Mouse (Mus musculus) liver, embryonic 14.5 days (tissue): ENCODE results near the gene Cpt1a.

Experiments
- CTCF ChIP-seq: IDR thresholded peaks from 2 replicates; pipeline ENCODE4 v1.5.1; 2016; ENCODE audit warnings: antibody characterized with exemption, low read depth, control low read depth
- EP300 ChIP-seq: IDR thresholded peaks from 2 replicates; pipeline ENCODE4 v1.6.1; 2016; ENCODE audit warnings: antibody characterized with exemption, low read depth

GRCm38 (mm10) chr19:3378614-3379013 is 56.5 kb downstream of the Cpt1a start:
- no peak for TF ChIP-seq EP300
- no peak for TF ChIP-seq CTCF
